27 mouse cellular contexts compared by ENCODE assay signal in genomic region chr13:99016696-99017095, GRCm38 (mm10). TPM values are rescaled to one million over a fixed set of nuclear protein-coding genes. Genes with fewer than 3 reads are reported as not detected.
"Had no signal": no experiment of that assay in that cellular context is flagged by ENCODE, and none has a peak within 500 bp of the region (broad histone marks: within the 10 kb centered on the region; RNA-seq: fewer than 3 reads in every experiment).

No protein-coding gene starts in this region.

- H3K36me3 ChIP-seq: lung, embryonic 15.5 days; midbrain, embryonic 10.5 days; midbrain, embryonic 12.5 days; neural tube, embryonic 12.5 days had no signal

- H3K4me1 ChIP-seq: lung, embryonic 15.5 days had no signal

- H3K4me3 ChIP-seq: lung, embryonic 15.5 days; midbrain, embryonic 10.5 days; midbrain, embryonic 12.5 days; myocyte; neural tube, embryonic 12.5 days had no signal

- H3K4me2 ChIP-seq: lung, embryonic 15.5 days; midbrain, embryonic 12.5 days; neural tube, embryonic 12.5 days had no signal

- H3K9ac ChIP-seq: lung, embryonic 15.5 days; midbrain, embryonic 12.5 days; neural tube, embryonic 12.5 days had no signal

- H3K9me3 ChIP-seq: lung, embryonic 15.5 days; midbrain, embryonic 10.5 days; midbrain, embryonic 12.5 days; neural tube, embryonic 12.5 days had no signal

- ATAC-seq: lung, postnatal 0 days; midbrain, embryonic 16.5 days had no signal

- DNase-seq: lung, adult 2 months; lung, postnatal 4 days; retina, postnatal 1 day; right cerebral cortex, adult 18-20 months; right cerebral cortex, postnatal 25 days; right cerebral cortex, postnatal 4 days; spleen, adult 18-20 months; thymus, adult 18-20 months; thymus, postnatal 14 days; thymus, postnatal 36 days had no signal

- H3K27ac ChIP-seq: lung, embryonic 15.5 days; midbrain, embryonic 10.5 days; midbrain, embryonic 12.5 days; neural tube, embryonic 12.5 days had no signal

- H3K27me3 ChIP-seq: lung, embryonic 15.5 days; midbrain, embryonic 12.5 days; neural tube, embryonic 12.5 days had no signal

RNA-seq across cellular contexts. Expression of gene 1700024P04Rik, which starts 32.3 kb away (rescaled TPM):
- total RNA-seq: megakaryocyte, adult 5-6 weeks; megakaryocyte-erythroid progenitor cell, adult 5-6 weeks; neutrophil, adult 5-6 weeks had no signal
- polyA plus RNA-seq: liver, embryonic 16.5 days; lung, adult 2 months; lung, embryonic 15.5 days; lung, postnatal 0 days; midbrain, embryonic 10.5 days; midbrain, embryonic 12.5 days; midbrain, embryonic 14.5 days; midbrain, embryonic 16.5 days; myocyte; neural tube, embryonic 12.5 days; neural tube, embryonic 14.5 days; small intestine, adult 2 months; stomach, embryonic 14.5 days; stomach, embryonic 16.5 days; thymus, postnatal 0 days had no signal
